Mouse (Mus musculus) neural tube, embryonic 10.5 days (tissue): ENCODE data around the gene Fa2h.

ENCODE experiments used
- DNase-seq: peaks from one replicate; pipeline ENCODE4 v3.0.0-alpha.2; 2017; ENCODE audit warnings: low spot score; ENCODE audit errors: extremely low spot score

Fa2h gene

GRCm38 (mm10) chr8:111300597-111301546 is 92.8 kb downstream of the Fa2h start:
- no peak for DNase-seq

- DNase-seq, result peak; percentile 93
These were observed 93.6 kb downstream of the Fa2h start, which contains the start of gene Rfwd3 for GRCm38 (mm10) chr8:111299821-111300568. Rfwd3 (minus strand) TSS chr8:111300222.

GRCm38 (mm10) chr8:111299363-111299820 is 94.2 kb downstream of the Fa2h start:
- DNase-seq, result peak; percentile 74

- DNase-seq, result no peak
These were observed 95.6 kb downstream of the Fa2h start for GRCm38 (mm10) chr8:111298011-111298410.
